Mouse (Mus musculus): ENCODE data around the gene Olfr750.
A peak's percentile ranks its signal among the peaks of the same experiment; 100 is the strongest.

The Olfr750 gene

GRCm38 (mm10) chr14:51088166-51088969 lies 14.1 kb upstream of the Olfr750 start:
- DNase-seq (ENCODE audit: low read depth, low spot score) = peak; percentile 71

- no peak for DNase-seq (ENCODE audit: low read depth, low spot score)
These were observed 13.5 kb upstream of the Olfr750 start for GRCm38 (mm10) chr14:51087762-51088161.

- no peak for DNase-seq (ENCODE audit: low read depth, low spot score)
These were observed 11.7 kb upstream of the Olfr750 start for GRCm38 (mm10) chr14:51085911-51086310.

- no peak for DNase-seq (ENCODE audit: low read depth, low spot score)
These were observed 10.9 kb upstream of the Olfr750 start for GRCm38 (mm10) chr14:51085086-51085485.

- DNase-seq (ENCODE audit: low read depth, low spot score) = no peak
These were observed 9.6 kb upstream of the Olfr750 start for GRCm38 (mm10) chr14:51083805-51084204.

GRCm38 (mm10) chr14:51082599-51083581 lies 8.7 kb upstream of the Olfr750 start:
- DNase-seq (ENCODE audit: low read depth, low spot score) = no peak

- no peak for DNase-seq (ENCODE audit: low read depth, low spot score)
These were observed 6.8 kb upstream of the Olfr750 start for GRCm38 (mm10) chr14:51081035-51081434.

GRCm38 (mm10) chr14:51079180-51079579 lies 4.9 kb upstream of the Olfr750 start:
- DNase-seq (ENCODE audit: low read depth, low spot score) = no peak

- DNase-seq (ENCODE audit: low read depth, low spot score) = no peak
These were observed 4.6 kb downstream of the Olfr750 start for GRCm38 (mm10) chr14:51069617-51070016.

- DNase-seq (ENCODE audit: low read depth, low spot score) = no peak
These were observed 5.3 kb downstream of the Olfr750 start for GRCm38 (mm10) chr14:51068956-51069355.

- DNase-seq (ENCODE audit: low read depth, low spot score) = no peak
These were observed 13.5 kb downstream of the Olfr750 start for GRCm38 (mm10) chr14:51060761-51061160.

GRCm38 (mm10) chr14:51057401-51057831 lies 16.8 kb downstream of the Olfr750 start, which contains the start of gene Rnase12:
Gene Rnase12, minus strand, starts transcription at chr14:51057661.
- DNase-seq (ENCODE audit: low read depth, low spot score) = no peak

GRCm38 (mm10) chr14:51054243-51055237 lies 19.7 kb downstream of the Olfr750 start:
- no peak for DNase-seq (ENCODE audit: low read depth, low spot score)

GRCm38 (mm10) chr14:51053176-51053575 lies 21.1 kb downstream of the Olfr750 start:
- DNase-seq (ENCODE audit: low read depth, low spot score) = no peak

GRCm38 (mm10) chr14:51051941-51052340 lies 22.3 kb downstream of the Olfr750 start:
- no peak for DNase-seq (ENCODE audit: low read depth, low spot score)

GRCm38 (mm10) chr14:51050063-51050462 lies 24.2 kb downstream of the Olfr750 start, which contains the start of gene Rnase11:
Gene Rnase11, minus strand, starts transcription at chr14:51050163.
- no peak for DNase-seq (ENCODE audit: low read depth, low spot score)

- no peak for DNase-seq (ENCODE audit: low read depth, low spot score)
These were observed 26.4 kb downstream of the Olfr750 start for GRCm38 (mm10) chr14:51047846-51048245.

- DNase-seq (ENCODE audit: low read depth, low spot score) = no peak
These were observed 32.5 kb downstream of the Olfr750 start, which contains the start of gene Rnase9 for GRCm38 (mm10) chr14:51041769-51042168. Gene Rnase9, minus strand, starts transcription at chr14:51041869.

GRCm38 (mm10) chr14:51036214-51036613 lies 38.0 kb downstream of the Olfr750 start:
- no peak for DNase-seq (ENCODE audit: low read depth, low spot score)

- no peak for DNase-seq (ENCODE audit: low read depth, low spot score)
These were observed 39.0 kb downstream of the Olfr750 start for GRCm38 (mm10) chr14:51035206-51035605.
